Mouse (Mus musculus) E14TG2a.4 (cell line): ENCODE results near the gene Scaf11.

Experiments
- CTCF ChIP-seq: conservative IDR thresholded peaks from 2 replicates; pipeline ENCODE4 v1.5.1; 2014; ENCODE audit warnings: low read length
- NANOG ChIP-seq: IDR thresholded peaks from 2 replicates; pipeline ENCODE4 v1.6.1; 2014; ENCODE audit warnings: borderline replicate concordance, low read length, mixed read lengths
- POU5F1 ChIP-seq: IDR thresholded peaks from 2 replicates; pipeline ENCODE4 v1.6.1; 2014; ENCODE audit warnings: low read length, borderline replicate concordance

DNA sequence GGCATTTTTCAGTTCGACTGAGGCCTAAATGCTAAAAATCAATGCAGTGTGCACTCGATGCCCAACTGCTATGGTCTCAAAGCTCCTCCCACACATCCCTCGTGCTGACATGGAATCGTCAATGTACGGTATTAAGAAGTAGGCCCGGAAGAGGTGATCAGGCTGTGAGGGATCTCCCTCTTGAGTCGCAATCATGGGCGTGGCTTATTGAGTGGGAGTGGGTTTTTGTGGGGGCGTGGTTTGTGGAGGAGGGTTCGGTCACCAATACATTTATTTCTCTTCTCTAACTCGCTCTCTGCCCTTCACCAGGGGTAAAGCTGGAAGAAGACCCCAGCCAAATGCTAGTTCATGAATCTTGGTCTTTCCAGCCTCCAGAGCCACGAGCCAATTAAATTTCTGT lies 17.4 kb upstream of the Scaf11 start:
- TF ChIP-seq CTCF (no peak), POU5F1 (no peak), NANOG (no peak)
